17 mouse cellular contexts compared by ENCODE assay signal in the genomic region with DNA sequence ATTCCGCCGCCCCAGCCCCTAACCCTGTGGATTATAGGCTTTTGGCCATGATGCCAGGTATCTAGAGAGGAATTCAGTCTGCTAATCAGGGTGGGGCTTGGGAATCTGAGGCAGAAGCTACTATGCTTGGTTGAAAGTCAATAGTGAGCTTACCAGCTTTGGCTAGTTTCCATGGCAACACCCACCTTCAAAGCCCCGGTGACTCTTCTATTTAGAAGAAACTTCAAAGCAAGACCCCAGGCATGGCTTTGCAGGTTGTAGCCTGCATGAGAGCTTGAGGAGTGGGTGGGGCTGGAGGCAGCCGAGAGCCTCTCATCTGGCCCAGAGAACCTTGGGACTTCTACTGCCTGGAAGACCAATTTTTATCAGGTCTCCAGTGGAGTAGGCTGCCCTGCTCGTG. TPM values are rescaled to one million over a fixed set of nuclear protein-coding genes. Genes with fewer than 3 reads are reported as not detected.
DNase-seq lines count a peak whose midpoint lies in the region; ATAC-seq and TF ChIP-seq lines count a peak whose summit lies in the region.
"Had no signal": no experiment of that assay in that cellular context is flagged by ENCODE, and none has a peak within 500 bp of the region (broad histone marks: within the 10 kb centered on the region; RNA-seq: fewer than 3 reads in every experiment).

No protein-coding gene starts in this region.

- peak; percentile 30; the same call in 1 of the 2 replicates for ATAC-seq in limb, embryonic 13.5 days (ENCODE audit: low FRiP score, low read depth)
- ATAC-seq in midbrain, postnatal 0 days (ENCODE audit: low FRiP score): peak; percentile 73
- no peak for ATAC-seq in erythroid progenitor cell, adult 5-6 weeks (replicated peaks; ENCODE audit: low FRiP score, poor library complexity, severe bottlenecking)

- H3K27me3 ChIP-seq in limb, embryonic 13.5 days: no peaks in the 10 kb centered on the region
- peaks cover 8% of the 10 kb centered on the region for H3K27me3 ChIP-seq in limb, embryonic 10.5 days (ENCODE audit: low read depth, poor library complexity, severe bottlenecking)
- H3K27me3 ChIP-seq in midbrain, postnatal 0 days (ENCODE audit: insufficient read depth, low read length): no peaks in the 10 kb centered on the region

- H3K4me1 ChIP-seq in limb, embryonic 13.5 days: peaks cover 28% of the 10 kb centered on the region
- peaks cover 29% of the 10 kb centered on the region for H3K4me1 ChIP-seq in limb, embryonic 10.5 days
- H3K4me1 ChIP-seq in midbrain, postnatal 0 days (ENCODE audit: insufficient read depth, low read length): peaks cover 11% of the 10 kb centered on the region; the same call in 1 of the 2 replicates

- no peak overlapping the region for H3K4me3 ChIP-seq in limb, embryonic 13.5 days
- no peak overlapping the region for H3K4me3 ChIP-seq in limb, embryonic 10.5 days
- no peak overlapping the region for H3K4me3 ChIP-seq in midbrain, postnatal 0 days (ENCODE audit: low read depth, low read length)

- H3K27ac ChIP-seq in limb, embryonic 13.5 days: no peak overlapping the region
- no peak overlapping the region for H3K27ac ChIP-seq in limb, embryonic 10.5 days
- H3K27ac ChIP-seq in midbrain, postnatal 0 days (ENCODE audit: low read depth, low read length): peak overlapping the region; percentile 80

- no peak for TF ChIP-seq CTCF in brain, embryonic 14.5 days (IDR thresholded peaks at IDR 0.05; ENCODE audit: borderline replicate concordance, extremely low read depth, insufficient read depth, insufficient read length)
- TF ChIP-seq CTCF in midbrain, postnatal 0 days (IDR thresholded peaks at IDR 0.05): no peak

- H3K9ac ChIP-seq in limb, embryonic 13.5 days: no peak overlapping the region
- 0 out of 2 replicates have a peak overlapping the region, but pooled peaks have one; percentile 42 for H3K9ac ChIP-seq in midbrain, postnatal 0 days (replicated peaks; ENCODE audit: low read length, poor library complexity, severe bottlenecking)

- no peak for DNase-seq in limb, embryonic 10.5 days (ENCODE audit: low spot score)
- DNase-seq in brain, embryonic 14.5 days (ENCODE audit: low read depth): peak; percentile 82
- peak; percentile 53 for DNase-seq in forelimb bud, embryonic 11.5 days (ENCODE audit: low read depth, low spot score)
- peak; percentile 61 for DNase-seq in midbrain, postnatal 0 days (ENCODE audit: low spot score)
- no peak for DNase-seq in adrenal gland, adult (ENCODE audit: inconsistent age in 2 of 2, low spot score in 1 of 2)
- DNase-seq in kidney, postnatal 36 days: no peak
- DNase-seq: cerebellum, adult 11 months; heart, adult 11 months; heart, postnatal 14 days; kidney, postnatal 25 days; lung, postnatal 14 days; right cerebral cortex, postnatal 14 days had no signal

- no peaks in the 10 kb centered on the region for H3K9me3 ChIP-seq in limb, embryonic 13.5 days
- H3K9me3 ChIP-seq in limb, embryonic 10.5 days (replicated peaks): no peaks in the 10 kb centered on the region
- H3K9me3 ChIP-seq in midbrain, postnatal 0 days (ENCODE audit: low read length): no peaks in the 10 kb centered on the region

- TF ChIP-seq POLR2A in brain, embryonic 14.5 days (IDR thresholded peaks at IDR 0.05; ENCODE audit: borderline replicate concordance, extremely low read depth, insufficient read depth, insufficient read length, poor library complexity, severe bottlenecking): no peak

- no peaks in the 10 kb centered on the region for H3K36me3 ChIP-seq in limb, embryonic 13.5 days
- no peaks in the 10 kb centered on the region for H3K36me3 ChIP-seq in limb, embryonic 10.5 days
- H3K36me3 ChIP-seq in midbrain, postnatal 0 days (ENCODE audit: insufficient read depth, low read length): no peaks in the 10 kb centered on the region

- 27% methylated on average over 5 of the region's 5 CpGs for WGBS in limb, embryonic 13.5 days
- whole genome bisulfite sequencing in limb, embryonic 10.5 days: 26% methylated on average over 5 of the region's 5 CpGs
- WGBS in midbrain, postnatal 0 days: 22% methylated on average over 5 of the region's 5 CpGs

- H3K4me2 ChIP-seq in limb, embryonic 13.5 days (replicated peaks): no peak overlapping the region
- no peak overlapping the region for H3K4me2 ChIP-seq in midbrain, postnatal 0 days (ENCODE audit: low read depth, low read length, poor library complexity, severe bottlenecking)

RNA-seq across cellular contexts. Expression of a gene that starts 15.2 kb away (rescaled TPM):
- polyA plus RNA-seq in limb, embryonic 13.5 days (2015; fragmentation: Nextera tagmentation; extraction: Ambion mirVana): 0.08 and 0.19 TPM in 2 replicates
- 0.06 and 0.26 TPM in 2 replicates for polyA plus RNA-seq in limb, embryonic 10.5 days (2016; fragmentation: Nextera tagmentation; extraction: Ambion mirVana)
- polyA plus RNA-seq in brain, embryonic 14.5 days (2012; rRNA removed): 0.16 and 0.20 TPM in 2 replicates
- 0.55 and 0.85 TPM in 2 replicates for total RNA-seq in midbrain, postnatal 0 days (2014; rRNA removed)
- 0.50 and 0.53 TPM in 2 replicates for polyA plus RNA-seq in midbrain, postnatal 0 days (2015; fragmentation: Nextera tagmentation; extraction: Ambion mirVana)
- 2.5 and 2.9 TPM in 2 replicates for total RNA-seq in erythroid progenitor cell, adult 5-6 weeks (2015; ENCODE audit: low replicate concordance)
- total RNA-seq in erythroid progenitor cell, adult 5-6 weeks (2017; ENCODE audit: low replicate concordance): 0.26 TPM in 1 of 2 replicates, not detected in the other
- total RNA-seq: left cerebral cortex, postnatal 4 days had no signal

RNA-seq across cellular contexts. Expression of a gene that starts 35.1 kb away (rescaled TPM):
- polyA plus RNA-seq in limb, embryonic 13.5 days (2015; fragmentation: Nextera tagmentation; extraction: Ambion mirVana): 38.3 and 40.9 TPM in 2 replicates
- 34.3 and 37.7 TPM in 2 replicates for polyA plus RNA-seq in limb, embryonic 10.5 days (2016; fragmentation: Nextera tagmentation; extraction: Ambion mirVana)
- polyA plus RNA-seq in brain, embryonic 14.5 days (2012; rRNA removed): 28.5 and 29.0 TPM in 2 replicates
- 17.5 and 22.4 TPM in 2 replicates for total RNA-seq in midbrain, postnatal 0 days (2014; rRNA removed)
- 22.9 and 28.0 TPM in 2 replicates for polyA plus RNA-seq in midbrain, postnatal 0 days (2015; fragmentation: Nextera tagmentation; extraction: Ambion mirVana)
- total RNA-seq in erythroid progenitor cell, adult 5-6 weeks (2015; ENCODE audit: low replicate concordance): 10.8 and 26.0 TPM in 2 replicates
- total RNA-seq in erythroid progenitor cell, adult 5-6 weeks (2017; ENCODE audit: low replicate concordance): 3.3 and 6.0 TPM in 2 replicates

RNA-seq across cellular contexts. Expression of a gene that starts 45.8 kb away (rescaled TPM):
- polyA plus RNA-seq in limb, embryonic 13.5 days (2015; fragmentation: Nextera tagmentation; extraction: Ambion mirVana): 0.10 TPM in 1 of 2 replicates, not detected in the other
- polyA plus RNA-seq in limb, embryonic 10.5 days (2016; fragmentation: Nextera tagmentation; extraction: Ambion mirVana): not detected in 2 replicates
- 0.07 TPM in 1 of 2 replicates, not detected in the other for polyA plus RNA-seq in brain, embryonic 14.5 days (2012; rRNA removed)
- not detected in 2 replicates for total RNA-seq in midbrain, postnatal 0 days (2014; rRNA removed)
- not detected in 2 replicates for polyA plus RNA-seq in midbrain, postnatal 0 days (2015; fragmentation: Nextera tagmentation; extraction: Ambion mirVana)
- total RNA-seq in erythroid progenitor cell, adult 5-6 weeks (2015; ENCODE audit: low replicate concordance): not detected in 2 replicates
- not detected in 2 replicates for total RNA-seq in erythroid progenitor cell, adult 5-6 weeks (2017; ENCODE audit: low replicate concordance)
- total RNA-seq: adrenal gland, adult 18-20 months; heart, postnatal 14 days; left cerebral cortex, postnatal 4 days had no signal
- polyA plus RNA-seq: neural tube, embryonic 11.5 days had no signal

Comparison
In these comparisons a context has a peak if more than half of its experiments do, and no peak if none do; other contexts are left out.
1. DNase-seq: peak in brain, embryonic 14.5 days (single experiment), forelimb bud, embryonic 11.5 days (single experiment) and midbrain, postnatal 0 days (single experiment); none in limb, embryonic 10.5 days (single experiment), adrenal gland, adult (0 of 2) and kidney, postnatal 36 days (0 of 2).